Mouse (Mus musculus) adrenal gland, adult 8-10 months (tissue): ENCODE data around the gene Gadd45a. TPM values are rescaled to one million over a fixed set of nuclear protein-coding genes. Genes with fewer than 3 reads are reported as not detected.
"Not testable (repeated sequence)": the region's sequence is repeated elsewhere in the genome, so short reads cannot be mapped to it uniquely, and the experiment has no call there.

Experiments used
- DNase-seq: peaks from one replicate; pipeline ENCODE4 v3.0.0; 2022
- total RNA-seq, 4 experiments: library from RNA; stranded (reverse); gene quantifications; 2 replicates each; pipeline ENCODE4 v1.2.4; 2022

The Gadd45a gene
- total RNA-seq, 4 experiments from 2014 or later: 16.4 to 36.1 (median 22.2) TPM

- no peak for DNase-seq
Observed at GRCm38 (mm10) chr6:67048052-67048691, 10.9 kb upstream of the Gadd45a start.

- DNase-seq: no peak
Observed at GRCm38 (mm10) chr6:67046937-67047336, 9.7 kb upstream of the Gadd45a start.

- DNase-seq: no peak
Observed at GRCm38 (mm10) chr6:67045424-67045823, 8.2 kb upstream of the Gadd45a start.

GRCm38 (mm10) chr6:67040904-67041410 is 3.7 kb upstream of the Gadd45a start:
- DNase-seq: no peak

GRCm38 (mm10) chr6:67038964-67039363 is 1.7 kb upstream of the Gadd45a start:
- DNase-seq: no peak

GRCm38 (mm10) chr6:67036356-67036811 is 873 bp downstream of the Gadd45a start:
- peak; percentile 83 for DNase-seq

- DNase-seq: peak; percentile 19
Observed at GRCm38 (mm10) chr6:67035388-67036299, 1.6 kb downstream of the Gadd45a start.

GRCm38 (mm10) chr6:67034331-67035130 is 2.7 kb downstream of the Gadd45a start:
- no peak for DNase-seq

- no peak for DNase-seq
Observed at GRCm38 (mm10) chr6:67033604-67034003, 3.7 kb downstream of the Gadd45a start.

GRCm38 (mm10) chr6:67032972-67033371 is 4.3 kb downstream of the Gadd45a start:
- DNase-seq: not testable (repeated sequence)

GRCm38 (mm10) chr6:67032551-67032950 is 4.7 kb downstream of the Gadd45a start:
- DNase-seq: not testable (repeated sequence)

GRCm38 (mm10) chr6:67030846-67031245 is 6.4 kb downstream of the Gadd45a start:
- DNase-seq: no peak

GRCm38 (mm10) chr6:67030416-67030815 is 6.8 kb downstream of the Gadd45a start:
- no peak for DNase-seq

- DNase-seq: no peak
Observed at GRCm38 (mm10) chr6:67029987-67030386, 7.3 kb downstream of the Gadd45a start.

GRCm38 (mm10) chr6:67029312-67029950 is 7.8 kb downstream of the Gadd45a start:
- DNase-seq: no peak

GRCm38 (mm10) chr6:67027438-67028142 is 9.7 kb downstream of the Gadd45a start:
- peak; percentile 22 for DNase-seq

GRCm38 (mm10) chr6:67026661-67027060 is 10.6 kb downstream of the Gadd45a start:
- DNase-seq: no peak

- DNase-seq: no peak
Observed at GRCm38 (mm10) chr6:67023729-67024128, 13.5 kb downstream of the Gadd45a start.

- no peak for DNase-seq
Observed at GRCm38 (mm10) chr6:67021308-67021707, 15.9 kb downstream of the Gadd45a start.

- not testable (repeated sequence) for DNase-seq
Observed at GRCm38 (mm10) chr6:67019001-67019400, 18.3 kb downstream of the Gadd45a start.

GRCm38 (mm10) chr6:67018365-67018764 is 18.9 kb downstream of the Gadd45a start:
- DNase-seq: no peak
